Mouse (Mus musculus) cerebellum, adult 2 months (tissue): ENCODE measurements around the gene Pgpep1l. TPM values are rescaled to one million over a fixed set of nuclear protein-coding genes. Genes with fewer than 3 reads are reported as not detected.

Source experiments
- DNase-seq, 2 experiments: peaks; one replicate each; pipeline ENCODE4 v3.0.0; 2021
- H3K27ac ChIP-seq: fragments of 200-500 bp; 2 replicates; pipeline ENCODE4 v1.5.1; 2012; ENCODE audit warnings: low read length, control low read depth, inconsistent platforms; ENCODE audit not compliant: insufficient read depth
- H3K27me3 ChIP-seq: fragments of 200-500 bp; 2 replicates; pipeline ENCODE4 v1.6.1; 2012; ENCODE audit warnings: inconsistent platforms, mild to moderate bottlenecking, low read length, moderate library complexity; ENCODE audit not compliant: control insufficient read depth, insufficient read depth
- H3K4me1 ChIP-seq: fragments of 200-500 bp; 2 replicates; pipeline ENCODE4 v1.6.1; 2011; ENCODE audit warnings: low read length; ENCODE audit not compliant: control insufficient read depth, insufficient read depth
- H3K4me3 ChIP-seq: fragments of 200-500 bp; replicated peaks from 2 replicates; pipeline ENCODE3; 2011; ENCODE audit warnings: mild to moderate bottlenecking, low read depth, low read length, control low read depth; ENCODE audit not compliant: insufficient read depth
- CTCF ChIP-seq: fragments of 200-500 bp; IDR thresholded peaks from 2 replicates; pipeline ENCODE4 v1.5.1; 2011; ENCODE audit warnings: low read depth, mild to moderate bottlenecking, control low read depth, low read length, moderate library complexity, borderline replicate concordance; ENCODE audit not compliant: insufficient read depth
- POLR2A ChIP-seq: fragments of 200-500 bp; IDR thresholded peaks from 2 replicates; pipeline ENCODE4 v1.6.1; 2011; ENCODE audit warnings: low read length, control low read depth, borderline replicate concordance; ENCODE audit not compliant: insufficient read depth
- WGBS: fragments of 180-500 bp; shearing (Covaris S2); methylation state at CpG from one replicate; pipeline ENCODE4 v1.1.7; 2018; 5-methylcytosine and 5-hydroxymethylcytosine counted together
- polyA plus RNA-seq: library from polyadenylated mRNA; depleted of rRNA; stranded (reverse); fragments of >200 nt; gene quantifications from 2 replicates; pipeline ENCODE4 v1.2.3, GENCODE M21; 2012

The Pgpep1l gene
- polyA plus RNA-seq, 1 experiment: 0.36 TPM

GRCm38 (mm10) chr7:68230831-68231230 lies 33.2 kb downstream of the Pgpep1l start:
- H3K4me1 ChIP-seq: peaks cover 8% of the 10 kb centered on the region
- H3K4me3 ChIP-seq: no peak overlapping the region
- DNase-seq: peak in 1 of 2 experiments; percentile 21
- no peaks in the 10 kb centered on the region for H3K27me3 ChIP-seq
- no peak for TF ChIP-seq POLR2A
- TF ChIP-seq CTCF: no peak
- no peak overlapping the region for H3K27ac ChIP-seq
- WGBS: 27% methylated on average over 9 of the region's 9 CpGs

- Histone ChIP-seq H3K27ac (no peak overlapping the region), H3K4me1 (peaks cover 15% of the 10 kb centered on the region), H3K4me3 (no peak overlapping the region), H3K27me3 (no peaks in the 10 kb centered on the region)
- DNase-seq: no peak
- TF ChIP-seq POLR2A (no peak), CTCF (no peak)
- 80% methylated on average over 6 of the region's 6 CpGs for WGBS
These were observed 35.5 kb downstream of the Pgpep1l start for GRCm38 (mm10) chr7:68228491-68228890.

- no peak overlapping the region for H3K27ac ChIP-seq
- peaks cover 15% of the 10 kb centered on the region for H3K4me1 ChIP-seq
- no peaks in the 10 kb centered on the region for H3K27me3 ChIP-seq
- H3K4me3 ChIP-seq: no peak overlapping the region
- whole genome bisulfite sequencing: 95% methylated on average over 4 of the region's 4 CpGs
- TF ChIP-seq CTCF (no peak), POLR2A (no peak)
- DNase-seq: no peak
These were observed 36.4 kb downstream of the Pgpep1l start for GRCm38 (mm10) chr7:68227621-68228020.

- no peaks in the 10 kb centered on the region for H3K27me3 ChIP-seq
- no peak overlapping the region for H3K27ac ChIP-seq
- H3K4me1 ChIP-seq: peaks cover 15% of the 10 kb centered on the region
- WGBS: 77% methylated on average over 11 of the region's 11 CpGs
- DNase-seq: no peak
- H3K4me3 ChIP-seq: no peak overlapping the region
- no peak for TF ChIP-seq CTCF
- no peak for TF ChIP-seq POLR2A
These were observed 37.0 kb downstream of the Pgpep1l start for GRCm38 (mm10) chr7:68227021-68227420.

- 53% methylated on average over 9 of the region's 9 CpGs for WGBS
- H3K4me3 ChIP-seq: no peak overlapping the region
- H3K27me3 ChIP-seq: no peaks in the 10 kb centered on the region
- peaks cover 10% of the 10 kb centered on the region for H3K4me1 ChIP-seq
- TF ChIP-seq POLR2A: no peak
- no peak for TF ChIP-seq CTCF
- H3K27ac ChIP-seq: no peak overlapping the region
- DNase-seq: peak; percentile 40 to 50
These were observed 38.5 kb downstream of the Pgpep1l start for GRCm38 (mm10) chr7:68225427-68226054.

- DNase-seq: no peak
- Histone ChIP-seq H3K27ac (no peak overlapping the region), H3K27me3 (no peaks in the 10 kb centered on the region), H3K4me3 (no peak overlapping the region), H3K4me1 (peaks cover 8% of the 10 kb centered on the region)
- TF ChIP-seq CTCF: no peak
- no peak for TF ChIP-seq POLR2A
- WGBS: 96% methylated on average over 5 of the region's 5 CpGs
These were observed 40.0 kb downstream of the Pgpep1l start for GRCm38 (mm10) chr7:68224006-68224405.

- TF ChIP-seq CTCF (no peak), POLR2A (no peak)
- Histone ChIP-seq H3K27ac (no peak overlapping the region), H3K27me3 (no peaks in the 10 kb centered on the region), H3K4me1 (peaks cover 13% of the 10 kb centered on the region), H3K4me3 (no peak overlapping the region)
- DNase-seq: no peak
- 63% methylated on average over 13 of the region's 13 CpGs for WGBS
These were observed 40.7 kb downstream of the Pgpep1l start for GRCm38 (mm10) chr7:68223356-68223808.

GRCm38 (mm10) chr7:68221677-68222230 lies 42.3 kb downstream of the Pgpep1l start:
- H3K4me3 ChIP-seq: no peak overlapping the region
- TF ChIP-seq CTCF: no peak
- no peak for TF ChIP-seq POLR2A
- DNase-seq: no peak
- WGBS: 55% methylated on average over 9 of the region's 9 CpGs
- H3K4me1 ChIP-seq: peaks cover 17% of the 10 kb centered on the region
- no peaks in the 10 kb centered on the region for H3K27me3 ChIP-seq
- no peak overlapping the region for H3K27ac ChIP-seq
